Mouse (Mus musculus): ENCODE measurements around the gene Syp. TPM values are rescaled to one million over a fixed set of nuclear protein-coding genes. Genes with fewer than 3 reads are reported as not detected.
A peak's percentile ranks its signal among the peaks of the same experiment; 100 is the strongest.

Gene Syp
- 1 to 10 TPM; 5.8 to 7.5 TPM for polyA plus RNA-seq (2017; shearing (Covaris generic))

GRCm38 (mm10) chrX:7638401-7639091 lies at the start of gene Syp:
Gene Syp, plus strand, starts transcription at chrX:7638471.
- ATAC-seq = peak; percentile 84

GRCm38 (mm10) chrX:7595371-7595770 lies 42.9 kb upstream of the Syp start:
- ATAC-seq = no peak

GRCm38 (mm10) chrX:7604004-7604403 lies 34.3 kb upstream of the Syp start:
- ATAC-seq = no peak

GRCm38 (mm10) chrX:7604879-7605574 lies 33.2 kb upstream of the Syp start, which contains the start of gene Ccdc22:
Gene Ccdc22, minus strand, starts transcription at chrX:7605517.
- ATAC-seq = peak; percentile 92

- ATAC-seq = peak; percentile 9
Observed at GRCm38 (mm10) chrX:7605575-7605941, 32.7 kb upstream of the Syp start.

- no peak for ATAC-seq
Observed at GRCm38 (mm10) chrX:7606783-7607182, 31.5 kb upstream of the Syp start, which contains the start of gene Cacna1f. Gene Cacna1f, plus strand, starts transcription at chrX:7607083.

- ATAC-seq = no peak
Observed at GRCm38 (mm10) chrX:7610035-7610434, 28.2 kb upstream of the Syp start.

- ATAC-seq = no peak
Observed at GRCm38 (mm10) chrX:7610536-7611258, 27.6 kb upstream of the Syp start.

GRCm38 (mm10) chrX:7617889-7618551 lies 20.3 kb upstream of the Syp start:
- peak; percentile 84 for ATAC-seq

- no peak for ATAC-seq
Observed at GRCm38 (mm10) chrX:7632560-7632959, 5.7 kb upstream of the Syp start.

- no peak for ATAC-seq
Observed at GRCm38 (mm10) chrX:7635101-7635500, 3.2 kb upstream of the Syp start.

- no peak for ATAC-seq
Observed at GRCm38 (mm10) chrX:7639536-7640325, 1.5 kb downstream of the Syp start.

GRCm38 (mm10) chrX:7640785-7641184 lies 2.5 kb downstream of the Syp start:
- no peak for ATAC-seq

GRCm38 (mm10) chrX:7645349-7645748 lies 7.1 kb downstream of the Syp start:
- ATAC-seq = no peak

- peak; percentile 85 for ATAC-seq
Observed at GRCm38 (mm10) chrX:7648671-7649304, 10.5 kb downstream of the Syp start.

GRCm38 (mm10) chrX:7657221-7657639 lies 19.0 kb downstream of the Syp start, which contains the start of gene Prickle3:
Gene Prickle3, plus strand, starts transcription at chrX:7657260.
- peak; percentile 94 for ATAC-seq

GRCm38 (mm10) chrX:7658031-7658784 lies 19.9 kb downstream of the Syp start:
- no peak for ATAC-seq

GRCm38 (mm10) chrX:7658785-7659589 lies 20.7 kb downstream of the Syp start:
- ATAC-seq = no peak

GRCm38 (mm10) chrX:7661086-7661485 lies 22.8 kb downstream of the Syp start:
- no peak for ATAC-seq

- no peak for ATAC-seq
Observed at GRCm38 (mm10) chrX:7662936-7663335, 24.7 kb downstream of the Syp start.

Measured in activated CD4-positive, CD25-positive, alpha-beta regulatory T cell, adult 4 months (primary cell).